7 mouse cellular contexts compared by ENCODE assay signal in the genomic region with DNA sequence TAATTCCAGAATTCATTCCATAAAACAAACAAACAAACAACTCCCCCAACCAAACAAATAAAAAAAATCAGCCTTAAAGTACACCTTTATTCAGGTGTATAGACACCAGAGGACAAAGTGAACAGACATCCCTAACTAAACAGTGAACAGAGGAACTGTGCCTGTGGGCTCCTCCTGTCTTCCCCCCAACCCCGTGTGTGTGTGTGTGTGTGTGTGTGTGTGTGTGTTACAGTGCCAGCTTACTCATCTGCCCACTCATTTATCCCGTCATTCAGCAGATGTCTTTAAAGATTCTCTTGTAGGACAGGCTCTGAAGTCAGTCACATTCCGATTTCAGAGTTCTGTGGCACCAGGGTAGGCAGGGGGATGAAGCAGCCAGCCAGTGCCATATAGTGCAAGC.
"Had no signal": no experiment of that assay in that cellular context is flagged by ENCODE, and none has a peak within 500 bp of the region (broad histone marks: within the 10 kb centered on the region; RNA-seq: fewer than 3 reads in every experiment).

No protein-coding gene starts in this region.

- H3K27ac ChIP-seq: midbrain, embryonic 10.5 days; midbrain, embryonic 13.5 days; midbrain, embryonic 15.5 days; neural tube, embryonic 12.5 days; stomach, embryonic 15.5 days; stomach, postnatal 0 days had no signal

- H3K36me3 ChIP-seq: midbrain, embryonic 10.5 days; midbrain, embryonic 13.5 days; midbrain, embryonic 15.5 days; neural tube, embryonic 12.5 days; stomach, embryonic 15.5 days had no signal

- H3K9me3 ChIP-seq: midbrain, embryonic 13.5 days; midbrain, embryonic 15.5 days; neural tube, embryonic 12.5 days; stomach, embryonic 15.5 days had no signal

- H3K4me2 ChIP-seq: midbrain, embryonic 13.5 days; midbrain, embryonic 15.5 days; neural tube, embryonic 12.5 days; stomach, embryonic 15.5 days had no signal

- H3K9ac ChIP-seq: lung, embryonic 14.5 days; midbrain, embryonic 13.5 days; midbrain, embryonic 15.5 days; neural tube, embryonic 12.5 days; stomach, embryonic 15.5 days had no signal

- H3K4me3 ChIP-seq: midbrain, embryonic 10.5 days; midbrain, embryonic 13.5 days; midbrain, embryonic 15.5 days; neural tube, embryonic 12.5 days; stomach, embryonic 15.5 days had no signal

- ATAC-seq: midbrain, embryonic 13.5 days; midbrain, embryonic 15.5 days had no signal

- H3K27me3 ChIP-seq: stomach, embryonic 15.5 days had no signal
